Mouse (Mus musculus) adrenal gland, postnatal 25 days (tissue): ENCODE data around the gene Grb2. TPM values are rescaled to one million over a fixed set of nuclear protein-coding genes. Genes with fewer than 3 reads are reported as not detected.

Experiments used
- DNase-seq: peaks from one replicate; pipeline ENCODE4 v3.0.0; 2021; ENCODE audit warnings: mixed read lengths
- total RNA-seq: library from RNA; stranded (reverse); gene quantifications from 2 replicates; pipeline ENCODE4 v1.2.3, GENCODE M21; 2021

Gene Grb2
- total RNA-seq, 1 experiment from 2014 or later, result 166 TPM

- DNase-seq, result peak; percentile 94
Observed at GRCm38 (mm10) chr11:115603476-115604303, 104.7 kb downstream of the Grb2 start, which contains the start of the genes Mrps7 and Gga3. TSS of gene Mrps7 (plus strand) at chr11:115603925. TSS of gene Gga3 (minus strand) at chr11:115604051.

- DNase-seq, result no peak
Observed at GRCm38 (mm10) chr11:115603128-115603475, 105.3 kb downstream of the Grb2 start.

- no peak for DNase-seq
Observed at GRCm38 (mm10) chr11:115601174-115601573, 107.2 kb downstream of the Grb2 start.

GRCm38 (mm10) chr11:115600743-115601142 is 107.7 kb downstream of the Grb2 start:
- DNase-seq, result no peak

GRCm38 (mm10) chr11:115599722-115600121 is 108.7 kb downstream of the Grb2 start:
- DNase-seq, result no peak

- no peak for DNase-seq
Observed at GRCm38 (mm10) chr11:115598309-115598708, 110.1 kb downstream of the Grb2 start.

GRCm38 (mm10) chr11:115595209-115595608 is 113.2 kb downstream of the Grb2 start:
- no peak for DNase-seq

Other genes starting within 250 kb of the Grb2 start
- gene Slc16a5, start 246.1 kb downstream of the Grb2 start, total RNA-seq, result not detected in 2 replicates
- gene Armc7, start 232.9 kb downstream of the Grb2 start, total RNA-seq, result 11.4 and 11.5 TPM in 2 replicates
- 131 and 151 TPM in 2 replicates for gene Nt5c, start 216.7 kb downstream of the Grb2 start, total RNA-seq
- 91.7 and 92.8 TPM in 2 replicates for gene Jpt1, start 194.2 kb downstream of the Grb2 start, total RNA-seq
- 254 and 263 TPM in 2 replicates for gene Sumo2, start 172.3 kb downstream of the Grb2 start, total RNA-seq
- 54.0 and 60.7 TPM in 2 replicates for gene Nup85, start 144.2 kb downstream of the Grb2 start, total RNA-seq
- gene Mrps7, start 104.7 kb downstream of the Grb2 start, total RNA-seq, result 89.3 and 99.8 TPM in 2 replicates
- 25.4 and 31.1 TPM in 2 replicates for gene Gga3, start 104.5 kb downstream of the Grb2 start, total RNA-seq
- gene Mif4gd, start 95.6 kb downstream of the Grb2 start, total RNA-seq, result 135 and 205 TPM in 2 replicates
- 107 and 114 TPM in 2 replicates for gene Slc25a19, start 80.3 kb downstream of the Grb2 start, total RNA-seq
- gene Tmem94, start 56.8 kb upstream of the Grb2 start, total RNA-seq, result 80.9 and 114 TPM in 2 replicates
- gene Caskin2, start 105.0 kb upstream of the Grb2 start, total RNA-seq, result 56.2 and 73.4 TPM in 2 replicates
- gene Tsen54, start 106.1 kb upstream of the Grb2 start, total RNA-seq, result 20.7 and 27.4 TPM in 2 replicates
- gene Llgl2, start 115.5 kb upstream of the Grb2 start, total RNA-seq, result 8.4 and 11.8 TPM in 2 replicates
- gene Myo15b, start 149.8 kb upstream of the Grb2 start, total RNA-seq, result 0.36 TPM in 1 of 2 replicates, not detected in the other
- gene Smim5, start 191.4 kb upstream of the Grb2 start, total RNA-seq, result 0.73 TPM in 1 of 2 replicates, not detected in the other
- not detected in 2 replicates for gene Smim6, start 203.4 kb upstream of the Grb2 start, total RNA-seq
- 32.0 and 41.3 TPM in 2 replicates for gene Sap30bp, start 224.7 kb upstream of the Grb2 start, total RNA-seq
- gene Recql5, start 224.9 kb upstream of the Grb2 start, total RNA-seq, result 31.4 and 37.1 TPM in 2 replicates